Mouse (Mus musculus): ENCODE data around the gene Gli3.

The Gli3 gene

GRCm38 (mm10) chr13:15495820-15496219, 32.8 kb downstream of the Gli3 start:
- in situ Hi-C loops (cut with MboI, MseI) = no loop called here

- in situ Hi-C loops (cut with MboI, MseI) = no loop called here
These were observed 35.3 kb downstream of the Gli3 start for GRCm38 (mm10) chr13:15498338-15498737.

DNA sequence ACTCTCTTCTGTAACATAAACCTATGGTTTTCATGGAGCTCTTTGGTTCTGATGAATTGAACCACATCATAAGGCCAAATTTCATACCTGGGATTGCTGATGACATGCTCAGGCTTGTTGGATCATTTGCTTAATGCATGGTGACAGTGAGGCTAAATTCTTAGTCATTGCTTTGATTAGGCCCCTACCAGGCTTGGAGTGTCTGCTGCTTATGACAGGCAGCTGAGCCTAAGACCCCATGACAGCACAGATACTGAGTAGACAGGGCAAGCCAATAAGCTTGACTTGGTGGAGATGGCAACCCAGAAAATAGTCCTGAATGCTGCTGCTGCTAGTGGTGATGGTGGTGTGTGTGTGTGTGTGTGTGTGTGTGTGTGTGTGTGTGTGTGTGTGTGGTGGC, 47.9 kb downstream of the Gli3 start:
- in situ Hi-C loops (cut with MboI, MseI) = no loop called here

DNA sequence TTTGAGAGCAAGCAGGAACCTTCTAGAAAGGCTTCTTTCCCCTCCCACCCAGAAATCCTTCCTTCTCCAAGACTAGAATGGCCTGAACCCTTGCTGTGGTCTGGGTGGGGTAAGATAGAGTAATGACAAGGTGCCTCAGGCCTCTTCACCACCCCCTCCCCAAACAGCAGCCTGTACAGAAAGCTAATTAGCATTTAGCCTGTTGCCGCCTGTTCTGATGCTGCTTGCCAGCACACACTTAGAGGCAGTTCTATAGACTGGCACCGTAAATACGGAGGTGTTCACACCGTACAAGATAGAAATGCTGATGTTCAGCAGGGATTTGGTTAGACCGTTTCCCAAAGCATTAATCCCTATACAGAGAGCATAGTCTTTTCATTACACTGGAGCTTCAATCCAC, 50.1 kb downstream of the Gli3 start:
- in situ Hi-C loops (cut with MboI, MseI) = no loop called here

GRCm38 (mm10) chr13:15514082-15514481, 51.0 kb downstream of the Gli3 start:
- in situ Hi-C loops (cut with MboI, MseI) = no loop called here

- in situ Hi-C loops (cut with MboI, MseI) = no loop called here
These were observed 54.2 kb downstream of the Gli3 start for GRCm38 (mm10) chr13:15517048-15517760.

GRCm38 (mm10) chr13:15520353-15520752, 57.3 kb downstream of the Gli3 start:
- in situ Hi-C loops (cut with MboI, MseI) = no loop called here

- in situ Hi-C loops (cut with MboI, MseI) = no loop called here
These were observed 59.1 kb downstream of the Gli3 start for GRCm38 (mm10) chr13:15522153-15522552.

DNA sequence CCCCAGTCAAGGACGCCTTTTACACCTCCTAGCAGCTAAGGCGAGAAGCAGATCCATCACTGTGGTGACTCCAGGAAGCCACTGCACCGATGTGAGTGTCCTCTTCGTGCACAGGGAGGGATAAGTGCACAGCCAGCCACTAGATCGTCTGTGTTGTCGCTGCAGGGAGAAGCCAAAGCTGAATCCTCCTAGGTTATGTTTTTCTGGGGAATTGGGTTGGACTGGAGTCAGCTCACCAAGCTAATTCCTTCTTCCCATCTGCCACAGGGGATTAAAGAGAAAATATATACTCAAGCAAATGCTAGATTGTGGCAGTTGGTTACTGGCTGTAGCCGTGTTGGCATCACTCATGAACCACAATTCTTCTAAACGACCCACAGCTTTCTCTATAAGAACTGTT, 61.2 kb downstream of the Gli3 start:
- in situ Hi-C loops (cut with MboI, MseI) = no loop called here

DNA sequence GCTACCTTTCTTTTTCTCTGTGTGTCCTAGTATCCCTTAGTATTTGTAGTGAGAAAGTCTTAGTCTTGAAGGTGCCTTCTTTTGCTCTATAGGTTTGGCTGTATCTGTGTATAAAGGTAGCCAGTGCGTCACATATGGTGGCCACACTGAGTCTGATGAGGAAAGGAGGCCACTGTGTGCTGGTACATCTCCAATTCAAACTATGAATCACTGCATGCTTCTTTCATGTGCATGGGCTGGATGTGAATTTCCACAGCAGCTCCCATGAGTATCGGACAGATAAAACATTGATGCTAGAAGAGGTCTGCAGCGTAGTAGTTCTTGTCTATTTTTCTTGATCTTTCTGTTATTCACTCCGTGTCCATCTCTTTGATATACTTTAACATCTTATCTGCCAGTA, 63.7 kb downstream of the Gli3 start:
- in situ Hi-C loops (cut with MboI, MseI) = no loop called here

DNA sequence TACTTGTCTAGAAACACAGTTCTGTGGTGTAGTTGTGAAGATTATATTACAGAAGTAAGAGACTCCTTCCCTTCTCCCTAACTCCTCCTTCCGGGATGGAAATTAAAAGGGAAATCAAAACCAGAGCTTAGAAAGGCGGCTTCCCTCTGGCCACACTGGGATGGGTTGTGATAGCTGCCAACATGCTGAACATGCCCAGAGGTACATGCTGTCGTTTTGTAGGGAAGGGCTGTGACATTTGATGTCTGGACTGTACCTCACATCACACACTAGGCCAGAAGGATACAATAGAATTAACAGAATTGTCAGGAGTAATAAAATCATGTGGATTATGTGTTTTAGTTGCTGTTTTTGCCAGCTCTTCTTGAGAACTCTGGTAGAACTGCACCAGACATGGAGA, 68.5 kb downstream of the Gli3 start:
- in situ Hi-C loops (cut with MboI, MseI) = no loop called here

GRCm38 (mm10) chr13:15537206-15537605, 74.2 kb downstream of the Gli3 start:
- in situ Hi-C loops (cut with MboI, MseI) = no loop called here

GRCm38 (mm10) chr13:15537611-15538010, 74.6 kb downstream of the Gli3 start:
- in situ Hi-C loops (cut with MboI, MseI) = no loop called here

DNA sequence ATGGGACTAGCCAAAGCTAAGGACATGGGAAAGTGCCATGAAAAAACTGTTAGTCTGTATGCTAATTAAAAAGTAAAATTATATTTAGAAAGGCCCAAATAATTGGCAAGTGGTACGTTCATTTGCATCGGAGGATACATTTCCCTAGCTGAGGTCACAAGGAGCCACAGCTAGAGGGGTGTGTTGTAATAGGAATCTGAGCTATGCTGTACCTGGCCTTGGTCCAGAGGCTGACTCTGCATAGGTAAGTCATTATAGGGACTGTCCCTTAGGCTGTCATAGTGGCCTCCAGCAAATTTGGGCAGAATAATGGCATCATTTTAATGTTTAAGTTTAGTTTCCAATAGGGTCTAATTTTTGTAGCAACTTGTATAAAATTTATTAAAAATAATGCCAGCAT, 75.4 kb downstream of the Gli3 start:
- in situ Hi-C loops (cut with MboI, MseI) = no loop called here

DNA sequence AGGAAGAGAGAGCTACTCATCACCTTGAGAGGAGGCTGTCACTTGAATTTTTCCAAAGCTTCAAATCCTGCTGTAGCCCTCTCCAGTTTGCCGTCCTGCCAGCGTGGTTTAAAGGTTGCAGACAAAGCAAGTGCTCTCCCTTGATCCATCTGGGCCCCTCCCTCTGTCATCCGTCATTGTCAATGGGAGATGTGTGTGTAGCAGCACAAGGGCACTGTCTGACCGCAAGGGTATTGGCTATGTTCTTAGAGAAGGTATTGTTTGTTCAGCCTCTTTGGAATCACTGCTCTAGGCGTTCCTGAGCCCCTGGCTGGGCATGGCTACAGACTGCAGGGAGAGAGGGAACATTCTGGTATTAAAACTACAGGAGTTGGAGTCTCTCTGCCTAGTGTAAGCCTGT, 79.0 kb downstream of the Gli3 start:
- in situ Hi-C loops (cut with MboI, MseI) = no loop called here

- in situ Hi-C loops (cut with MboI, MseI) = no loop called here
These were observed 80.3 kb downstream of the Gli3 start for GRCm38 (mm10) chr13:15543169-15543887.

- in situ Hi-C loops (cut with MboI, MseI) = no loop called here
These were observed 81.0 kb downstream of the Gli3 start for GRCm38 (mm10) chr13:15543888-15544640.

DNA sequence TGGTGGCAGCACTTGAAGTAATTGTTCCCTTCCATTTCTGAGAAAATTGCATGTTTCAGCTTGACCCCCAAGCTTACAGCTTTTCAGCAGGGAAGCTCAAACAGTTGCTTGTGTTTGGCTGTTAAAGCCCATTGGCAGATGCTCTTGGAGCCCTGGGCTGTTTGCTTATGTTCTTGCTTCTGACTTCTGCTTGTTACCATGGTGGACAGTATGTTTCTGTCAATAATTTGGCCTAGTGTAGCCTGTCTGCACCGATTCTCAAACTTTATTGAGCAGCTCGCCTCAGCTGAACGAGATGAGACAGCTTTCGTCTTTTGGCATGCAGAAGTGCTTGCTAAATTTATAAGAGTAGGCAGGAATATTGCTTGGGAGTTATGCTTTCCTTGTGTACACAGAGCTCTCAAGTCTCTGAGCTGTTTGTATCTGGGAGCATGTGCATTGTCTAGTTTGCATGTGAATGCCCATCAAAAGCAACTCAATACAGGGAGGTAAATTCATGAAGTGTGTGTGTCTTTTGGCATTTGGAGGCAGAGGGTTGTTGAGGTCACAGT, 82.4 kb downstream of the Gli3 start:
- in situ Hi-C loops (cut with MboI, MseI) = no loop called here

GRCm38 (mm10) chr13:15546258-15546657, 83.2 kb downstream of the Gli3 start:
- in situ Hi-C loops (cut with MboI, MseI) = no loop called here

DNA sequence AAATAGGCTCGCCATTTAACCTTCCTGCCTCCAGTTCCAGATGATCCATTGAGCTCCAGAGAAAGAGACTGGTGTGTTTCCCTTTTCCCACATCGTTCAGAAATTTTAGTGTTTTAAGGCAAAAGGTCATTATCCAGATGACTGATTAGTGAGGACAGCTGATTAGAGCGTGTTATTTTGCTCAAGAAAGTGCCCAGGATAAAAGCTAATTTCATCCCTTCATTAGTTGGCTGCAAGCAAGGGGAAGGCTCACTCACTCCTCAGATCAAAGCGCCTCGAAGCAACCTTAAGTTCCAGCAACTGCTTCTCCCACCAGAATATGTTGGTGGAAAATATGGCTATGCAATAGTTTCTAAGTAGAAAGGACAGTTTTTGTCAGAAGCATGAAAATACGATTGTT, 86.4 kb downstream of the Gli3 start:
- in situ Hi-C loops (cut with MboI, MseI) = no loop called here

DNA sequence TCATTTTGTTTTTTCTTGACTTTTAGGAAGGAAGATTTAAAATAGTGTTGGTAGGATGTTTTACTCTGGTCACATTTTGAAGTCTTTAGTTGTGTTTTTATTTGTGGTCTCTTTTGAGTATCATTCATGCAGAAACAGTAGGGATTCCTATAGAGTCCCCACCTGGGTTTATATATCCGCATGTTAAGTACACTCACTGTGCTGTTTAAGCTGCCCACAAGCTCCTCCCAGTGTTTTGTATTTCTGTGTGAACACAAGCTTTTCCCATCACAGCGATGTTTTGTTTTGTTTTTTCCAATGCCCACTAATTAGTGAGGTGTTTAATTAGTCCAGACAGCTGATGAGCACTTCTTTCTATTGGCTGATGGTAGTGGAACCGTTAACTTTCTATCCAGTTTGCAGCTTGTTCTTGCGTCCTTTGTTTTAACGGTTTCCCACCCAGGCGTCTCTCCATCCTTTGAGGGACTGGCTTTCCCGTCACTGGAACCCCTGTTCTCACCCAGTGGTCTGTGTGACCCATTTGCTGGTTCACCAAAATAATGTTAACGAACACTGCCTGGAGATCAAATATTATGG, 87.1 kb downstream of the Gli3 start:
- in situ Hi-C loops (cut with MboI, MseI) = no loop called here

GRCm38 (mm10) chr13:15550731-15551130, 87.7 kb downstream of the Gli3 start:
- in situ Hi-C loops (cut with MboI, MseI) = no loop called here

All from T-helper 2 cell (primary cell).